Mouse (Mus musculus) monocyte, adult 2 months (primary cell): ENCODE measurements around the gene Slc25a22.
"Not testable (repeated sequence)": the region's sequence is repeated elsewhere in the genome, so short reads cannot be mapped to it uniquely, and the experiment has no call there.

Experiments
- DNase-seq, 2 experiments: peaks; one replicate each; pipeline ENCODE4 v3.0.0; 2022; ENCODE audit warnings: low spot score in 2 of 2, low read depth in 1 of 2

Slc25a22 gene

GRCm38 (mm10) chr7:141459301-141459711 is 21.6 kb upstream of the Slc25a22 start:
- DNase-seq, result no peak

- no peak for DNase-seq
These were observed 21.0 kb upstream of the Slc25a22 start for GRCm38 (mm10) chr7:141458661-141459060.

- DNase-seq, result no peak
These were observed 20.4 kb upstream of the Slc25a22 start for GRCm38 (mm10) chr7:141457986-141458660.

GRCm38 (mm10) chr7:141457236-141457635 is 19.5 kb upstream of the Slc25a22 start:
- no peak for DNase-seq

DNA sequence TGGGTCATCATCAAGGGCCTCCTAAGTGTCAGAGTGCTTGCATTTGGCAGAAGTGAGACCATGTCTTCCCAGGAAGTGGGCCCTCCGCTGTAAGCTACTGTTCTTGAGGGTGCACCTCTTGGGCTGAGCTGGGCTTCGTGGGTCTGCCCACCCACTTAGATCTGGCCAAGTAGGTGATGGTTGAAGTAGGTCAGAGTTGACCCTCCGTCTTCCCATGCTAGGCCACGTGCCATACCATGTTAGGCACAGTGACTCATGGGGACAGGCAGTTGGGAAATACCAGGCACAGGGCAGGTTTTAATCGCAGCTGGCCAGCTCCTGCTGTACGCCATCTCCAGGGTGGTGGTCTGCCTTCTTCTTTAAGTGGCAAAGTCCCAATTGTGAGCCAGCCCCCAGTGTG is 19.0 kb upstream of the Slc25a22 start:
- no peak for DNase-seq

DNA sequence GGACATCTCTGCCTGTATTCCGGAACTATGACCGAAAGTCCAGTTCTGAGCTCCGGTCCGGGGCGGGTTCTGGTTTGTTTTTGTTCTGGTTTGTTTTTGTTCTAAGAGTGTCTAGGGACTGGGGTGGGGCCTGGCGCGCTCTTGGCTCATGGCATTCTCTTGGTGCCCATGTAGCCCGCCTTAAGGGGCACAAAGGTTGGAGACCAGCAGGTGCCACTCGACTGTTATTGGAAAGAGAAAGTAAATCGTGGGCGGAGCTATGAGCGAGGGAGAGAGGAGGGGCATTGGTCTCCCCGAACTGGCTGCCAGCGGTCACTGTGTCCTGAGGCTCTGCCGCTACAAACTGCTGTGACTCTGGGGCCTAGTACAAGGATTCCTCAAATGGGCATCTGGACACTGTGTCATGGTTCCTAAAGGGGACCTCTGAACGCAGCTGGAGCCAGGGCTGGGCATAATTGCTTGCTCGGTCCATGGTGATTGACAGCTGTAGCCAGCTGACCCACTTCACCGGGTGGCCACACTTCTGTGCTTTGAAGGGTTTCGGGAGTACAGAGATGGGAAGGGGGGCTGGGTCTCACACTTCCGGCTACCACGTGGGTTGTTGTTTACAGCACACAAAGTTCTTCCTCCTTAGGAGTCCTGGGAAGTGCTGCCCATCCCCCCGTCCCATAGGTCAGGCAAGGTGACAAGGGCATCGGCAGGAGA is 18.1 kb upstream of the Slc25a22 start:
- DNase-seq, result no peak

GRCm38 (mm10) chr7:141454967-141455551 is 17.4 kb upstream of the Slc25a22 start, which contains the start of gene Pnpla2:
Gene Pnpla2 (plus strand): TSS chr7:141455198.
- DNase-seq, result peak; percentile 73 to 86

- DNase-seq, result no peak
These were observed 15.9 kb upstream of the Slc25a22 start for GRCm38 (mm10) chr7:141453636-141454035.

- no peak for DNase-seq
These were observed 14.2 kb upstream of the Slc25a22 start for GRCm38 (mm10) chr7:141451928-141452327.

GRCm38 (mm10) chr7:141447110-141447991 is 9.7 kb upstream of the Slc25a22 start, which contains the start of gene Rplp2:
Gene Rplp2 (plus strand): TSS chr7:141447370.
- peak; percentile 79 to 92 for DNase-seq

GRCm38 (mm10) chr7:141446374-141446773 is 8.7 kb upstream of the Slc25a22 start:
- not testable (repeated sequence) for DNase-seq

- DNase-seq, result no peak
These were observed 6.1 kb upstream of the Slc25a22 start, which contains the start of gene Pidd1 for GRCm38 (mm10) chr7:141443828-141444237. Gene Pidd1 (minus strand): TSS chr7:141444025.

- no peak for DNase-seq
These were observed 5.6 kb upstream of the Slc25a22 start for GRCm38 (mm10) chr7:141443081-141443821.

DNA sequence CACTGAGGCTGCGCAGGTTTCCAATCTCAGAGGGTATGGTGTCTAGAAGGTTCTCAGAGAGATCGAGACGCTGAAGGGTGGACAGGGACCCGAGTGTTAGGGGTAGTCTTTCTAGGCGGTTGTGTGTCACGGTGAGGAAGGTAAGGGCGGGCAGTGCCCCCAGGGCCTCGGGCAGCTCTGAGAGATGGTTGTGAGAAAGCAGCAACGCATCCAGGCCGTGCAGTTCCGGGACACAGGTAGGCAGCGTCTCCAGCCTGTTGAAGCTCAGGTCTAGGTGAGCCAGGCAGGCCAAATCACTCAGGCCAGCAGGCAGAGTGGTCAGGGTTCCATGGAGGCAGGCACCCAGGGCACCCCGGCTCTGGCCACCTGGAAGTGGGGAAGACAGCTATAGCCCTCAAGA is 4.5 kb upstream of the Slc25a22 start:
- DNase-seq, result no peak

DNA sequence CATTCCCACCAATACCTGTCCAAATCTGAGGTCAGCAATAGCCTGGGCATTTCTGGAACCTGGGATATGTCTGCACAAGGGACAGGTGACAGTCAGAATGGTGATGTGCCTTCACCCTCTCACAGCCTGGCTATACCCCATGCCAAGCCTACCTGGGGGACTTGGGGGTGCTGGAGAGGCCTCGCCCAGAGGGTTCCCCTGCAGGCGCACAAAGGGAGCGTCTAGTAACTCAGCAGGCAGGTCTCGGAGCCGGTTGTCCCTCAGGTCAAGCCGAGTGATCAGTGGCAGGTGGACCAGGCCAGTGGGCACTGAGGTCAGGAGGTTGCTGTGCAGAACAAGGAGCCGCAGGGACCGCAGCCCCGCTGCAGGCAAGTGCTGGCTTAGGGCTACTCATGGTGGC is 3.8 kb upstream of the Slc25a22 start:
- no peak for DNase-seq

DNA sequence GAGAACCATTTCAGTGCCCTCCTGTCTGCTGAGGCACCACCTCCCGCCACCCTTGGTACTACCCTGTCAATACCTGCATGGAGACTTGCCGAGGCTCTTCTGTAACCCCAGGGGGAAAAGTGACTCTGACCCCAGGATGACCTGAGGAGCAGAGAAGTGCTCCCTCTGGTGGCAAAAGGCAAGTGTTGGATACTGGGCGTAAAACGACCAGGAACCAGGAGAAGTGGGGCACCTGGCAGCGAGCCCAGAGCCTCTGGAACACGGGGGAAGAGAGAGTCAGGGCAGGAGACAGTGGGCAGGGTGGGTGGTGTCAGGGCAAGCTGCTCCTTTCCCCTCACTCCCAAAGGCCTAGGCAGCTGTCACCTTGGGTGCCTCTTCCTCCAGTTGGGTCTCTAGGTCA is 2.9 kb upstream of the Slc25a22 start:
- DNase-seq, result no peak

GRCm38 (mm10) chr7:141439811-141440210 is 2.1 kb upstream of the Slc25a22 start:
- no peak for DNase-seq

DNA sequence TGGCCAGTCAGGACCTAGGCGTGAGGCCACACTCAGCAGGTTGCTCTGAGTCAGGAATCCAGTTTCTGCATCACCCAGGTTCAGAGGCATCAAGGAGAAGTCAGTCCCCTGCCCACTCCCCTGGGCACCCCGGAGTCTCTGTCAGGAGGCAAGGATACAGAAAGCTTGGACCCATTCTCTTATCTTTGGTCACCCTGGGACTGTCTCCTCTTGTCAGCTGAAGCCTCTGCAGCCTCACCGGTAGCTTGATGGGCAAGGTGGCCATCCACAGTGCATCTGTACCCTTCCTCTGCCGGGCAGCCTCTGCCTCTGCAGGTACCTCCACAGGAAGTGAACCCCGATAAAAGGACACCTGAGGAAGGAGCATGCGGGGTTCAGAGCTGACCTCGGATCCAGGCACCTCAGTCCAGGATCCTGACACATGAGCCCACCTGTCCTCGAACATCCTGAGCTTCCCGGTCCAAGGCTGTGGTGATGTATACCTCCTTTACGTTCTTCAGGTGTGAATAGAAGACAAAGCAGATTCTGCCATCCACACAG is 1.5 kb upstream of the Slc25a22 start:
- no peak for DNase-seq

GRCm38 (mm10) chr7:141438201-141438968 is 693 bp upstream of the Slc25a22 start:
- DNase-seq, result no peak
